Mouse (Mus musculus) megakaryocyte, embryonic 14.5 days (primary cell): ENCODE measurements around the gene Pou3f1. TPM values are rescaled to one million over a fixed set of nuclear protein-coding genes. Genes with fewer than 3 reads are reported as not detected.

Experiments
- H3K27me3 ChIP-seq: replicated peaks from 2 replicates; pipeline ENCODE3; 2012; ENCODE audit warnings: inconsistent platforms
- H3K36me3 ChIP-seq: replicated peaks from 2 replicates; pipeline ENCODE3; 2012; ENCODE audit warnings: low read length, inconsistent platforms, mixed read lengths
- H3K4me1 ChIP-seq: 2 replicates; pipeline ENCODE4 v1.6.1; 2012; ENCODE audit warnings: inconsistent platforms
- H3K4me3 ChIP-seq: replicated peaks from 2 replicates; pipeline ENCODE3; 2012; ENCODE audit warnings: moderate library complexity, mild to moderate bottlenecking, inconsistent platforms
- H3K9me3 ChIP-seq: 2 replicates; pipeline ENCODE4 v1.6.1; 2012; ENCODE audit warnings: inconsistent platforms
- FLI1 ChIP-seq: IDR thresholded peaks from 2 replicates; pipeline ENCODE4 v1.6.1; 2012; ENCODE audit warnings: low read length, inconsistent platforms, mixed read lengths
- GATA1 ChIP-seq: IDR thresholded peaks from 3 replicates; pipeline ENCODE4 v1.6.1; 2012; ENCODE audit warnings: mixed read lengths, low read length, inconsistent platforms, borderline replicate concordance
- polyA plus RNA-seq: library from polyadenylated mRNA; stranded (reverse); fragments of >175 nt; gene quantifications from 2 replicates; pipeline ENCODE4 v1.2.3, GENCODE M21; 2012; ENCODE audit warnings: low replicate concordance; ENCODE audit not compliant: insufficient read depth

Gene Pou3f1
- polyA plus RNA-seq, 1 experiment: 0.12 TPM

- peak overlapping the region; percentile 86 for H3K4me3 ChIP-seq
- H3K9me3 ChIP-seq: no peaks in the 10 kb centered on the region
- no peak for TF ChIP-seq GATA1
- no peak for TF ChIP-seq FLI1
- H3K36me3 ChIP-seq: no peaks in the 10 kb centered on the region
- H3K4me1 ChIP-seq: peaks cover 25% of the 10 kb centered on the region
- peaks cover 78% of the 10 kb centered on the region for H3K27me3 ChIP-seq
Measured at GRCm38 (mm10) chr4:124646591-124646990, 10.0 kb upstream of the Pou3f1 start.

- H3K27me3 ChIP-seq: peaks cover 80% of the 10 kb centered on the region
- no peaks in the 10 kb centered on the region for H3K9me3 ChIP-seq
- TF ChIP-seq GATA1 (no peak), FLI1 (no peak)
- no peak overlapping the region for H3K4me3 ChIP-seq
- H3K36me3 ChIP-seq: no peaks in the 10 kb centered on the region
- peaks cover 28% of the 10 kb centered on the region for H3K4me1 ChIP-seq
Measured at GRCm38 (mm10) chr4:124647909-124648308, 8.7 kb upstream of the Pou3f1 start.

- H3K9me3 ChIP-seq: no peaks in the 10 kb centered on the region
- H3K4me1 ChIP-seq: peaks cover 17% of the 10 kb centered on the region
- no peak overlapping the region for H3K4me3 ChIP-seq
- no peaks in the 10 kb centered on the region for H3K36me3 ChIP-seq
- TF ChIP-seq GATA1 (no peak), FLI1 (no peak)
- peaks cover 95% of the 10 kb centered on the region for H3K27me3 ChIP-seq
Measured at GRCm38 (mm10) chr4:124652886-124653285, 3.7 kb upstream of the Pou3f1 start.

- TF ChIP-seq FLI1 (no peak), GATA1 (no peak)
- no peaks in the 10 kb centered on the region for H3K36me3 ChIP-seq
- peak overlapping the region; percentile 86 for H3K4me3 ChIP-seq
Measured at GRCm38 (mm10) chr4:124656854-124657650, 445 bp downstream of the Pou3f1 start.

GRCm38 (mm10) chr4:124657781-124658180 is 1.2 kb downstream of the Pou3f1 start:
- Histone ChIP-seq H3K36me3 (no peaks in the 10 kb centered on the region), H3K4me3 (peak overlapping the region; percentile 86), H3K27me3 (peaks cover 95% of the 10 kb centered on the region), H3K4me1 (peaks cover 34% of the 10 kb centered on the region), H3K9me3 (no peaks in the 10 kb centered on the region)
- TF ChIP-seq FLI1 (no peak), GATA1 (no peak)

More at GRCm38 (mm10) chr4:124656854-124657650, 445 bp downstream of the Pou3f1 start:
- Histone ChIP-seq H3K9me3 (no peaks in the 10 kb centered on the region), H3K4me1 (peaks cover 36% of the 10 kb centered on the region), H3K27me3 (peaks cover 95% of the 10 kb centered on the region)

- Histone ChIP-seq H3K27me3 (peaks cover 95% of the 10 kb centered on the region), H3K9me3 (no peaks in the 10 kb centered on the region), H3K36me3 (no peaks in the 10 kb centered on the region), H3K4me3 (peak overlapping the region; percentile 86), H3K4me1 (peaks cover 33% of the 10 kb centered on the region)
- no peak for TF ChIP-seq FLI1
- no peak for TF ChIP-seq GATA1
Measured at GRCm38 (mm10) chr4:124658412-124658851, 1.8 kb downstream of the Pou3f1 start.

- Histone ChIP-seq H3K4me1 (peaks cover 33% of the 10 kb centered on the region), H3K9me3 (no peaks in the 10 kb centered on the region), H3K27me3 (peaks cover 97% of the 10 kb centered on the region), H3K4me3 (peak overlapping the region; percentile 84), H3K36me3 (no peaks in the 10 kb centered on the region)
- TF ChIP-seq FLI1: no peak
- no peak for TF ChIP-seq GATA1
Measured at GRCm38 (mm10) chr4:124659251-124660217, 2.9 kb downstream of the Pou3f1 start.

DNA sequence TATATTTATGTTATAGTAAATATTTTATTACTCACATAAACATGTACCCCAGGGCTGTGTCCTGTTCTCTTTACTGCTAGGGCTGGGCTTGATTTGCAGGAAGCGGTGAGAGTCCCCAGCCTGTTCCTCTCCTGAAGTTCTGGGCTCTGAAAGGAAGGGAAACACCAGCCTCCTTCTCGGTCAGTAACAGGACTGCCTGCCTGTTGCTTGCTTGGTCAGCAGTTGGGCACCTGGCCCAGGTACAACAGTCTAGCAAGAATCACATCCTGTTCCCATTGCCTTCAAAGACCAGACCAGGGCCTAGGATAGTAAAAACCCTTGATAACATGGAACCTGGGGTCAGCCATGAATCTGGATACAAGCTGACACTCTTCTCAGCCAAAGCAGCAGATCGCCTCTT is 4.0 kb downstream of the Pou3f1 start:
- Histone ChIP-seq H3K36me3 (no peaks in the 10 kb centered on the region), H3K4me1 (peaks cover 33% of the 10 kb centered on the region), H3K9me3 (no peaks in the 10 kb centered on the region), H3K27me3 (peaks cover 97% of the 10 kb centered on the region), H3K4me3 (no peak overlapping the region)
- TF ChIP-seq GATA1: no peak
- TF ChIP-seq FLI1: no peak

DNA sequence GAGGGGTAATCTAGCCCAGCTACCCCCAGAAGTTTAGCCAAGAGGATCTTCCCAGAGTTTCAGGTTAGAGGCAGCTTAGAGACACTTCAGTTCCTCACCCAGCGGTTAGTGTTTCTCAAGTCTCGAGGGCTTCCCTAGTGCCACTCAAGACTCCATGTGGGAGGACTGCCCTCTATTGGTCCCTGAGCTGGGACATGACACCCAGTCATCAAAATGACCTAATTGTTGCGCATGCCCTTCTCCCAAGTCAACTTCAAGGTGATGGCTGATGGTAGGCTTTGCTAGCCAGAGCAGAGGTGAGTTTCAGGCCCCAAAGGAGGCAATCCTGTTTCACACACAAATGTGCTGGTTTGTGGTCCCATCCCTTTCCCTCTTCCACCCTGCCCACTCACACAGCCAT is 6.4 kb downstream of the Pou3f1 start:
- H3K9me3 ChIP-seq: no peaks in the 10 kb centered on the region
- peaks cover 96% of the 10 kb centered on the region for H3K27me3 ChIP-seq
- H3K4me3 ChIP-seq: no peak overlapping the region
- no peak for TF ChIP-seq GATA1
- no peak for TF ChIP-seq FLI1
- no peaks in the 10 kb centered on the region for H3K36me3 ChIP-seq
- H3K4me1 ChIP-seq: peaks cover 17% of the 10 kb centered on the region

GRCm38 (mm10) chr4:124664185-124664584 is 7.6 kb downstream of the Pou3f1 start:
- H3K4me3 ChIP-seq: no peak overlapping the region
- no peaks in the 10 kb centered on the region for H3K36me3 ChIP-seq
- H3K4me1 ChIP-seq: peaks cover 7% of the 10 kb centered on the region
- TF ChIP-seq GATA1: no peak
- no peak for TF ChIP-seq FLI1
- no peaks in the 10 kb centered on the region for H3K9me3 ChIP-seq
- H3K27me3 ChIP-seq: peaks cover 96% of the 10 kb centered on the region
